Mouse (Mus musculus) thymus, postnatal 0 days (tissue): ENCODE results near the gene Rnasel. TPM values are rescaled to one million over a fixed set of nuclear protein-coding genes. Genes with fewer than 3 reads are reported as not detected.
A peak's percentile ranks its signal among the peaks of the same experiment; 100 is the strongest.

Source experiments
- DNase-seq: peaks from one replicate; pipeline ENCODE4 v3.0.0-alpha.2; 2015; ENCODE audit warnings: low spot score
- polyA plus RNA-seq: library from polyadenylated mRNA; unstranded; fragments of >200 nt; fragmentation: Nextera tagmentation; extraction: Ambion mirVana; gene quantifications from 2 replicates; pipeline ENCODE4 v1.2.1, GENCODE M21; 2015

Gene Rnasel
- polyA plus RNA-seq, 1 experiment from 2014 or later = 22.1 TPM

GRCm38 (mm10) chr1:153736096-153736495, 13.1 kb upstream of the Rnasel start:
- no peak for DNase-seq

DNA sequence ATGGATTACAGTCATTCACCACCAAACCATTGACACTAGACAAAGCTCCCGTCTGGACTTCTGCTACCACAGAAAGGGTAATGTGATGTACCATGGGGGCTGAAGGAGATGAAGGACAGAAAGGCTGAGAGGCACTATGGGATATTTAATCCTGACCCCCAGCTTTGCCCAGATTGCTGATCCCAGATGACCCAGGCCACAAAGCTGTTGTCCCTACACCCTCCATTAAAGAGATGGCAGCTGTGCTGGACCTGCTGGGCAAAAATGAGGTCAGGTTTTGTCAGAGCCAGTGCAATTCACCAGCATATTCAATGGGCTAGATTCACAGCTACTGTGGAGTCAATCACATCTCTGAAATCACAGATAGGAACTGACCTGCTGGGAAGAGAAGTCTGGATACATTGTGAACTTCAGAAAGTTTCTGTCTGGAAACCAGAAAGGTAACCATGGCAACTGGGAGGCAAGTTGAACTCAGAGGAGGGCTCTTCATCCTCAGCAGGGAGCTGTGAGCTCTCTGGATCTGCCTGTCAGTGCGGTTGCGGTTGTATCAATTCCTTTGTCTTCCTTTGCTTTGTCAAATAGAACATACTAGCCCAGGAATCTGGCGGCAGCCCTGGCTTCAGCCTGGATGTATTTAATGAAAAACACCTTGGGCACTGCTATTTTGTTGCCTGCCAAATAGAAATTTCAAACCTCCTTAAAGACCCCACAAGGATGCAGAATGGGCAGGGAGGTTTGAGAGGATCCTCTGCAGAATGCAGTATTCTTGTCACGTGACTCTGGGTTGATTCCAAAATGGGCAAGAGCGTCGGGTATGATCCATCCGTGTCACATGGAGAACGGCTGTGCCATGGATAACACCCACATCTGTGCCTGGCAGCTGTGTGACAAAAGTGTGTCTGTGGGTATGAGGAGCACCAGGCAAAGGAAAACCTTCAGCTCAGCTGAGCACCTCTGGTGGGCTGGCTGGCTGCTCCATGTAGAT, 11.8 kb upstream of the Rnasel start:
- no peak for DNase-seq

- DNase-seq = no peak
Observed at GRCm38 (mm10) chr1:153739437-153740015, 9.7 kb upstream of the Rnasel start.

- DNase-seq = no peak
Observed at GRCm38 (mm10) chr1:153740145-153740544, 9.1 kb upstream of the Rnasel start, which contains the start of gene Rgs16. Gene Rgs16, plus strand, starts transcription at chr1:153740349.

DNA sequence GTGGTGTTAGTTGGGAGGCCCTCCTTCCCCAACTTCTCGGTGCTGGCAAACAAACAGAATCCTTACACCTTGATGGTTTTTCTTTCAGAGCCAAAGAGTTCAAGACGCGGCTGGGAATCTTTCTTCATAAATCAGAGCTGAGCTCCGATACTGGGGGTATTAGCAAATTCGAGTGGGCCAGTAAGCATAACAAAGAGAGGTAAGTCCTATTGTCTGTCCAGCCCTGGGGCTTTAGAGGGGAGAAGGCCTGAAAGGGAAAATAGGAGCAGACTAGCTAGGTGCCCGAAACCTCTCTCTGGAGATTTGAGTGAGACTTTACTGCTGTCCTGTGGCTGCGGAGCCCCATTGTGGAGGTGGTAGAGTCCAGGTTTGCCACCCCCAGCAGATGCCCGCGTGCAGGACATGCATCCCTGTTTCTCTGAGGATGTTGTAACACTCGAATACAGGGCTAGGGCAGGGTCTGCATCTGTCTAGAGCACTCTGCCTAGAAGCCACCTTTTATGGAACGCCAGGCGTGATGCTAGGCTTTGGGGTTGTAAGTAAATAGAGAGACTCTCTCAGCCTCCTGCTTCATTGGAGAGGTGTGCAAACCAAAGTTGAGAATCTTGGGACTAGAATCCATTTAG, 8.3 kb upstream of the Rnasel start:
- no peak for DNase-seq

- DNase-seq = no peak
Observed at GRCm38 (mm10) chr1:153741551-153742316, 7.5 kb upstream of the Rnasel start.

DNA sequence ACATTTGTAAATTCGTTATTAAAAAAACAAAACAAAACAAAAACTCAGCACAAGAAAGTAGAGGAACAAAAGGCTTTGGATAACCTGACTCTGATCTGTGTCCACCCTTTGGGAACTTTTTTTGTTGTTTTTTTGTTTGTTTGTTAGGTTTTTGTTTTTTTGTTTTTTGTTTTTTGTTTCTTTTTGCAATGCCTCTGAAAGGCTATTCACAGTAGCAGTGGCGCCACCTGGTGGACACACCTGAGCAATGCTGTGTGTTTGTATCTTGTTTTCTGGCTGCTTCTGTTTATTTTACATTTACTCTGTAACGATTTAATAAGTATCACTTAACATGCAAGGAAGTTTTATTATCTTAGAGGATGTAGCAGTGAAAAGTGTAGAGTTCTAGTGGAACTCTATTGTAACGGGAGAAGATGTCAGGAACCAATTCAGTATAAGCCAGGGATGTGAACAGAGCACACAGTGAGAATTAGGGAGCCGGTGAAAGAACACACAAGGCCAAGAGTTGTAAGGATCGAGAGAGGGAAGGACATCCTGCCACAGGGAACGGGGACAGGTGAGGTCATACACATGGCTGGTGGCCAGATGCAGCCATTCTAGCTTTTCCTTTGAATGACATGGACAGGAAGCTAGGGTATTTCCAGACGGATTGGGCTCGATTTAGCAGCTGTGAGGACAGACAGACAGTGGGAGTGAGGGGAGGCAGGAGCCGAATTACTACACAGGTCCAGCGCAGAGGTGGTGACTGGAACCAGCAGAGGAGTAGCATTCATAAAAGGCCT, 6.7 kb upstream of the Rnasel start:
- peak; percentile 79 for DNase-seq

- DNase-seq = peak; percentile 80
Observed at GRCm38 (mm10) chr1:153746119-153746670, 3.0 kb upstream of the Rnasel start.

- DNase-seq = peak; percentile 79
Observed at GRCm38 (mm10) chr1:153746728-153747127, 2.5 kb upstream of the Rnasel start.

DNA sequence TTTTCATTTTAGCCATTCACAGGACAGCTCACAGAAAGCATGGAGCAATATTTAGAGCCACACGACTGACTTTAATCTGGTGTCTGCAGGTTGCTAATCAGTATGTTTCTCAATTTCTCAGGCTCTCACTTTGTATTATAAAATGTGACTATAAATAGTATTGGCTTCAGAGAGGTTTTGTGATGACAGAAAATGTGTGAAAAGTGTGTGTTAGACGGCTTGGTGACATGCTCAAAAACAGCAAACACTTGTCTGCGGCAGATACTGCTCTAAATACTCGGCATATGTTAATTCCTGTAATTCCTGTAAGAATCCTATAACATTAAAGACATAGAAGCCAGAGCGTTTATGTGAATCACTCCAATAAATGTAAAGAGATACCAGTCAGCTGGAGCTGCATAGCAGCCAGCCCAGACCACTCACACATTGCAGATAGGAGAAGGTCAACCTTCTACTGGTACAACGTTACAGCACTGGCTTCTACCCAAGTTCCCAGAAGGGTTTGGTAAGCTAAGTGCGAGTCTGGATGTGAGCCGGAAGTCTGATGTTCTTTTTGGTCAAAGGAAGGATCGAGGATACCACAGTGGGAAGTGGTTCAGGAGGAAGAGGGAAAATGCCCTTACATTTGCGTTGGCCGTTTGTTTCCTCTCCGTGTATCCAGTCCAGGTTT, 1.2 kb upstream of the Rnasel start:
- no peak for DNase-seq

GRCm38 (mm10) chr1:153748549-153748948, 677 bp upstream of the Rnasel start:
- DNase-seq = peak; percentile 85

DNA sequence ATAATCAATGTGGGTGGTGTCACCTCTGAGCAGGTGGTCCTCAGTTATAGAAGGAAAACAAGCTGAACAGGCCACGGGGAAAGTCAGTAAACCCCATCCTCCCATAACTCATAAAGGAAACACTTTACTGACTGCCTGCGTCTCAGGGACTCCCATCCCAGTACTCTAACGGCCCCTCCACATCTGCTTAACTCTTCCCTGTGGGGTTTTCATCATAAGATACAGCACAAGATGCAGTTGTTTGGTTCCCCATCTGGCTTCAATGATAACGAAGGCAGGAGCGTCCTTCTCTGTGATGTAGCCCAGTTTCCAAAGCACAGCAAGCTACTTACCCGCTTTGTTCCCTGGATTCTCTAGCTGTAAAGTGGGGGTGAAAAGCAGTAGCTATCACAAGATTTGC, 828 bp downstream of the Rnasel start:
- DNase-seq = no peak

DNA sequence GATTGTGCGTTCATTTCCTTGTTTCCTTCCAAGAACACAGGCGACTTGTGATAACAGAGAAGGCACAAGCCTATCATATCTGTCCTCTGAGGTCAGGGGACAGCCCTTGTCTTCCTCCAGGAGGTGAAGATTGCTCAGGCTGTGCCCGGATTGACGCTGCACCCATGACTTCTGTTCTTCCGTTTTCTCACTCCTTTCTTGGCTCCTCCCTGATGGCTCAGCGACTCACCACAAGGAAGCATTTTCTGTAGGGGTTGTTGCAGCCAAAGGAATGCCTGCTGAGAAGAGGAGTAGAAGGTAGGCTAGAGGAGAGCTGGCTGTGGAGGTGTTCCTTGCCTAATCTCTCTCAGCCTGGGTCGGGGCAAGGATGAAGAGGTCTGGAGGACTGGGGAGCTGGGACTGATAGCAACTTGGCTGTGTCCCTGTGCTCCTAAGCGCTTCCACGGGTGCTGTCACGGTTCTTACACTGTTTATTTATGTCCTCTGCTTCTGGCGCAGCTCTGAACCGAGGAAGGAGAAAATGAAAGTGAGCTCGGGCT, 2.6 kb downstream of the Rnasel start:
- DNase-seq = peak; percentile 68

- DNase-seq = no peak
Observed at GRCm38 (mm10) chr1:153752521-153752920, 3.3 kb downstream of the Rnasel start.

- DNase-seq = no peak
Observed at GRCm38 (mm10) chr1:153753725-153754464, 4.7 kb downstream of the Rnasel start.

DNA sequence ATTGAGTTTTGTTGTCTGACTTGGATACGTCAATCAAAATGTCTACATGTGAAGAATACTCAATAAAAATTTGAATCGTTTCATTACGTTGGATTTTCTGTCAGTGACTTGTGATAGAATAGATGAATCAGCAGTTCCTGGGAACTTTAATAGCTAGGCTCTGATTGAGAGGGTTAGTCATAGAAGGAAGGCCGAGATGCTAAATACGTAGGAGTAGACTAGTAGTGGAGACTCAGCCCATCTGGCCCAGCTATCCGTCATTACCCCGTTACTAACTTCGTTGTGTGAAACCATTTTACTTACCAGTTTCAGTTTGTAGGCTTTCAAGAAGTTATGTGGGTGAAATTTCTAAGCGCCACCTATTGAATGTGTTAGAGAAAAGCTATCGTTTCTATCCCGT, 14.9 kb downstream of the Rnasel start:
- DNase-seq = no peak

GRCm38 (mm10) chr1:153766298-153766697, 17.1 kb downstream of the Rnasel start:
- no peak for DNase-seq

DNA sequence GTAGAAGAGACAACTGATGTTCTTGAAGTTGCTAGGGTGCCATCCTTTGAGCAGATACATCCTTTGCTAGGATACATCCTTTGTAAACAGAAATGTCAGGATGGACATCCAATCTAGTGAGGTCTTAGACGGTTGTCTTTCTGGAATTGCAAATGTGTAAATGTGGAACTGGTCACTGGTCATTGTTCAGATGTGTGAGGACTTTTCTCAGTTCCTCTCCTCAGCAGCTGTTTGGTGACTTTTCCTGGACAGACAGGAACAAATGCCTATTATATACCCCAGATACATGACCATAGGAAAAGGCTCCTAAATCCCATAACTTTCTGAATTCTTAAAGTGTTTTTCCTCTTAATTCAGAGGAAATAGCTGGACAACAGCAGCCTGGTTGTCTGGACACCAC, 18.1 kb downstream of the Rnasel start:
- no peak for DNase-seq

- DNase-seq = no peak
Observed at GRCm38 (mm10) chr1:153768465-153768864, 19.2 kb downstream of the Rnasel start.
